Mouse (Mus musculus) intestine, postnatal 0 days (tissue): ENCODE measurements around the gene Foxk1. TPM values are rescaled to one million over a fixed set of nuclear protein-coding genes. Genes with fewer than 3 reads are reported as not detected.
A peak's percentile ranks its signal among the peaks of the same experiment; 100 is the strongest.

Experiments used
- ATAC-seq: fragments of 200-750 bp; cut with Nextera tagmentation; 2 replicates; pipeline ENCODE4 v1.8.0; 2017; ENCODE audit warnings: mild to moderate bottlenecking, moderate TSS enrichment, moderate library complexity
- H3K27ac ChIP-seq: fragments of 300-500 bp; sonication (generic); 2 replicates; pipeline ENCODE4 v1.5.1; 2014; ENCODE audit warnings: mild to moderate bottlenecking, low read depth, low read length, moderate library complexity
- H3K27me3 ChIP-seq: fragments of 300-500 bp; sonication (generic); replicated peaks from 2 replicates; pipeline ENCODE4 v1.6.1; 2014; ENCODE audit warnings: low read length, mixed read lengths; ENCODE audit not compliant: control insufficient read depth, insufficient read depth
- H3K36me3 ChIP-seq: fragments of 300-500 bp; sonication (generic); 2 replicates; pipeline ENCODE4 v1.6.1; 2014; ENCODE audit warnings: mild to moderate bottlenecking, moderate library complexity; ENCODE audit not compliant: control insufficient read depth, insufficient read depth
- H3K4me1 ChIP-seq: fragments of 300-500 bp; sonication (generic); replicated peaks from 2 replicates; pipeline ENCODE4 v1.6.1; 2014; ENCODE audit warnings: antibody characterized with exemption, low read length, mixed read lengths; ENCODE audit not compliant: control insufficient read depth, insufficient read depth
- H3K4me2 ChIP-seq: fragments of 300-500 bp; sonication (generic); replicated peaks from 2 replicates; pipeline ENCODE4 v1.6.1; 2014; ENCODE audit warnings: low read depth, mild to moderate bottlenecking, moderate library complexity
- H3K4me3 ChIP-seq: fragments of 300-500 bp; sonication (generic); 2 replicates; pipeline ENCODE4 v1.5.1; 2014; ENCODE audit warnings: low read depth, low read length
- H3K9ac ChIP-seq: fragments of 300-500 bp; sonication (generic); 2 replicates; pipeline ENCODE4 v1.6.1; 2014; ENCODE audit warnings: mild to moderate bottlenecking, low read depth, low read length
- H3K9me3 ChIP-seq: fragments of 300-500 bp; sonication (generic); 2 replicates; pipeline ENCODE4 v1.6.1; 2016; ENCODE audit warnings: mixed run types; ENCODE audit not compliant: control insufficient read depth
- CTCF ChIP-seq: sonication (generic); IDR thresholded peaks from 2 replicates; pipeline ENCODE4 v1.5.1; 2016; ENCODE audit warnings: low read depth, mild to moderate bottlenecking, control low read depth, antibody characterized with exemption, moderate library complexity
- WGBS: fragments of 180-500 bp; shearing (Covaris S2); extraction: QIAGEN DNeasy Blood & Tissue Kit; methylation state at CpG from one replicate; pipeline ENCODE4 v1.1.7; 2014; 5-methylcytosine and 5-hydroxymethylcytosine counted together
- polyA plus RNA-seq: library from polyadenylated mRNA; unstranded; fragments of >200 nt; fragmentation: Nextera tagmentation; extraction: Ambion mirVana; gene quantifications from 2 replicates; pipeline ENCODE4 v1.2.1, GENCODE M21; 2015

The Foxk1 gene
- polyA plus RNA-seq, result 2.6 and 4.5 TPM in 2 replicates

DNA sequence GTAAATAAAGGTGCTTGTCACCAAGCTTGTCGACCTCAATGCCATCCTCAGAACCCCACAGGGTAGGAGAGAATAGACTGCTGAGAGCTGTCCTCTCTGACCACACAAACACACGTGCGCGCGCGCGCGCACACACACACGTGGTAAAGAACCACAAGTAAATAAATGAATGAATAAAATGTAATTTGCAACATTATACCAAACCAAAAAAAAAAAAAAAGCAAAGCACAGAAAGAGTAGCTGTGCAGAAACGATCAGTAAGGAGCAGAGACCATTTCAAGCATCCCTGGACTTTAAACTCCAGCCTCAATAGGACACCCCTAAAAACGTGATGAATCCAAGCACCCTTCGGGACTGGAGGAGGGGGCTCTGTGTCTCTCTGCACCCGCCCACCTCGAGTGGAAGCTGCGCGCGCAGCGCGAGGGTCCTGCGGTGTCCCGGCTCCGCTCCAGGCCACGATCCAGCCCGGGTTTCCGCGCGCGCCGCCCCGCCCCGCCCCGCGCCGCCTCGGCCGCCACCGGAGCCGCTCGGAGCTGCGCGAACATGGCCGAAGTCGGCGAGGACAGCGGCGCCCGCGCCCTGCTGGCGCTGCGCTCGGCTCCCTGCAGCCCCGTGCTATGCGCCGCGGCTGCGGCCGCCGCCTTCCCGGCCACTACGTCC lies at the start of gene Foxk1:
Gene Foxk1, plus strand, starts transcription at position 517 of the 660 bp plus-strand sequence.
- peak within 1 kb of the TSS; percentile 94 for H3K4me2 ChIP-seq
- H3K4me3 ChIP-seq, result peak within 1 kb of the TSS; percentile 97
- H3K9ac ChIP-seq, result peak within 1 kb of the TSS; percentile 93
- H3K27me3 ChIP-seq, result no peaks in the 10 kb centered on the region
- under 1% methylated on average over 51 of the region's 60 CpGs for WGBS
- H3K27ac ChIP-seq, result peak within 1 kb of the TSS; percentile 81
- no peak for TF ChIP-seq CTCF
- H3K4me1 ChIP-seq, result peaks cover 8% of the 10 kb centered on the region; the same call in 1 of the 2 replicates
- H3K36me3 ChIP-seq, result no peaks in the 10 kb centered on the region; the same call in 1 of the 2 replicates
- H3K9me3 ChIP-seq, result no peaks in the 10 kb centered on the region
- peak; percentile 84 for ATAC-seq

DNA sequence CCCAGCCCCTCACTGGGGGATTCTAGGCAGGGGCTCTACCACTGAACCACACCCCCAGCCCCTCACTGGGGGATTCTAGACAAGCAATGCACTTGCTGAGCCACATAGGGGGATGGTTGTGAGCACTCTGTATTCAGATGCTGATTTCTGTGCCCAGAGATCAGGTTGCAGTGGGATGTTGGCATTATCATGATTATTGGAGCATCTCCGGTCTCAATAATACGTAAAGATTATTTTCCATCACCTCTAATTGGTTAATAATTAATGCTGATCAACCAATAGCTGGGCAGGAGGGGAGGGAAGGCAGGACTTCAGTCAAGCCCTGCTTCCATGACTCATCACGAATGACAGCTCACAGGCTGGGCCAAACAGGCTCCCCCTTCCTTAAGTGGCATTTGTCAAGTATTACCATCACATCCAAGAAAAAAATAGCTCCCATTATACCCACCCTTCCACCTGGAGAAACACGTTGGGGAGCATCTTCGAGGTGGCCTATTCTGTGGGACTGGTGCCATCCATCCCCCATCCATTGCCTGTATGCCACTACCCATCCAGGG lies 48.9 kb upstream of the Foxk1 start:
- WGBS, result 88% methylated on average over 5 of the region's 5 CpGs
- no peak overlapping the region for H3K4me2 ChIP-seq
- H3K36me3 ChIP-seq, result no peaks in the 10 kb centered on the region
- no peak overlapping the region for H3K27ac ChIP-seq
- H3K9ac ChIP-seq, result no peak overlapping the region
- H3K9me3 ChIP-seq, result no peaks in the 10 kb centered on the region
- ATAC-seq, result no peak
- no peaks in the 10 kb centered on the region for H3K4me1 ChIP-seq
- TF ChIP-seq CTCF, result no peak
- no peaks in the 10 kb centered on the region for H3K27me3 ChIP-seq
- H3K4me3 ChIP-seq, result no peak overlapping the region

DNA sequence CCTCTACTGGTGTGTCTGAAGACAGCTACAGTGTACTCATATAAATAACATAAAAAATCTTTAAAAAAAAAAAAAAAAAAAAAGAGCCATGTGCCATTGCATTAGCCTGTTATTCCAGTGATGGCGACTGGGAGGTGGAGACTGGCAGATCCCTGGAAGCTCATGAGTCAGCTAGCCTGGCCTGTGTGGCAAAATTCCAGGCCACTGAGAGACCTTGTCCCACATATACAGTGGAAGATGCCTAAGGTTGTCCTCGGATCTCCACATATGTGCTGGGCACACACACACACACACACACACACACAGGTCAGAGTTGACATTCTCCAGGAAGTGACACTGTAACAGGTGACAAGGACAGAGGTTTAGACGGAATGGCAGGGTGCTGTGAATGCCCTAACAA lies 46.2 kb upstream of the Foxk1 start:
- H3K9me3 ChIP-seq, result no peaks in the 10 kb centered on the region
- no peak overlapping the region for H3K4me2 ChIP-seq
- no peak for TF ChIP-seq CTCF
- H3K4me1 ChIP-seq, result no peaks in the 10 kb centered on the region
- H3K36me3 ChIP-seq, result no peaks in the 10 kb centered on the region
- no peak overlapping the region for H3K27ac ChIP-seq
- WGBS, result 85% methylated on average over 3 of the region's 3 CpGs
- H3K9ac ChIP-seq, result no peak overlapping the region
- no peak overlapping the region for H3K4me3 ChIP-seq
- no peaks in the 10 kb centered on the region for H3K27me3 ChIP-seq
- no peak for ATAC-seq

DNA sequence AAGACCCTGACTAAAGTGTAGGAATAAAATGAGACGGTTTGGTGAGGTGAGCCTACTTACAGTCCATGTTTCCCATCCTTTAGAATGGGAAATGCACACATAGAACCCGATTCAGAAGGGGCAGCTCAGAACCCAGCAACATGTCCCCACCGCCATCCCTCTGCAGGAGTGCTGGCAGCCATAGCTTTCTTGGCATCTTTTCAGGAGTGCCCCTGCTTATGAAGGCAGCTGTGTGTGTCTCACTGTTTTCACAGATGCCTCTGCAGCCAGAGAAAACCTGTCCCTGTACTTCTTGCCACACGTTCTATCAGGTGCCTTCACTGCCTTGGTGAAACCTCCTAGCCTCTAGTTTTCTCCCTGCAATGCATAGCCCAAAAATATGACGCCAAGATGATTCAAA lies 40.1 kb upstream of the Foxk1 start:
- H3K9me3 ChIP-seq, result no peaks in the 10 kb centered on the region
- H3K27me3 ChIP-seq, result no peaks in the 10 kb centered on the region
- peaks cover under 1% of the 10 kb centered on the region; the same call in 1 of the 2 replicates for H3K4me1 ChIP-seq
- no peak overlapping the region for H3K9ac ChIP-seq
- no peak for ATAC-seq
- TF ChIP-seq CTCF, result no peak
- no peak overlapping the region for H3K4me3 ChIP-seq
- H3K4me2 ChIP-seq, result no peak overlapping the region
- 61% methylated on average over 5 of the region's 5 CpGs for WGBS
- H3K36me3 ChIP-seq, result no peaks in the 10 kb centered on the region
- no peak overlapping the region for H3K27ac ChIP-seq

DNA sequence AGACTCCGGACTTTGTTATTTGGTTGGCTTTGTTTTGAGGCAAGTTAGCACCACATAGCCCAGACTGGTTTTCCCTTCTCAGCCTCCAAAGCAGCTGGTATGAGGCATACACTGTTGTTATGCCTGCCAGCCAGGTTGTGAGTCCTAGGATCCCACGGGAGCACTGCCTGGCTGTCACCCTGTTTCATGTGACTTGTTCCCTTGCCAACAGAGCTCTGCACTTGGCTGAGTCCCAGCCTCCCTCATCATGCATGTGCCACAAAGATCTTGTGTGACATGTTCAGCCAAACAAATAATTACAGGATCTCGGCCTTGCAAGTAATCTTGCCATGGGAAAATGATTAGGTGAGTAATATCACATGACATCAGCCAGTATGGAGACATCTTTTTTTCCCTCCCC lies 38.4 kb upstream of the Foxk1 start:
- Histone ChIP-seq H3K9me3 (no peaks in the 10 kb centered on the region), H3K4me3 (no peak overlapping the region), H3K4me2 (no peak overlapping the region), H3K27me3 (no peaks in the 10 kb centered on the region), H3K36me3 (no peaks in the 10 kb centered on the region), H3K9ac (no peak overlapping the region), H3K4me1 (peaks cover 6% of the 10 kb centered on the region), H3K27ac (no peak overlapping the region)
- ATAC-seq, result no peak
- no peak for TF ChIP-seq CTCF
- 71% methylated on average over 3 of the region's 3 CpGs for WGBS

DNA sequence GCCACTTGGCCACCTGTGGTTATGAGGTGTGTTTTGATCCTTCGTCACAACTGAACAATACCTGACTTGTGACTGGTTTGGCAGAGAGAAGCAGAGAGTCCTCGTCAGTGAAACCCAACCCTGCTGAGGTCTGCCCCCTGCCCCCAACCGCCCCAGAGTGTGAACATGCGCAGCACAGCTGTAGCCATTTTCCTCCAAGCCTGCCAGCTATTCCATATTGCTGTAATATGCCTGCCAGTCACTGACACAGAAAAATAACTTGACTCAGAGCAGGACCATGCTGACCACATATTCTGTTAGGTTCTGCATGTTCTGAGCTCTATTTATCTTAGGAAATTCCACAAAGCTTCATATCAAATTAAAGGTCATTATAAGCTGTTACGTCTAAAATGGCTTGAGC lies 37.2 kb upstream of the Foxk1 start:
- no peak for TF ChIP-seq CTCF
- Histone ChIP-seq H3K4me3 (no peak overlapping the region), H3K36me3 (no peaks in the 10 kb centered on the region), H3K27me3 (no peaks in the 10 kb centered on the region), H3K4me1 (peaks cover 6% of the 10 kb centered on the region), H3K9ac (no peak overlapping the region), H3K4me2 (no peak overlapping the region), H3K9me3 (no peaks in the 10 kb centered on the region), H3K27ac (no peak overlapping the region)
- 70% methylated on average over 5 of the region's 5 CpGs for WGBS
- ATAC-seq, result no peak
